Mouse (Mus musculus) neural tube, embryonic 15.5 days (tissue): ENCODE results near the gene Fam184b. TPM values are rescaled to one million over a fixed set of nuclear protein-coding genes. Genes with fewer than 3 reads are reported as not detected.

Experiments used
- ATAC-seq: fragments of 200-750 bp; cut with Nextera tagmentation; 2 replicates; pipeline ENCODE4 v1.8.0; 2017; ENCODE audit warnings: mild to moderate bottlenecking, moderate TSS enrichment, moderate library complexity; ENCODE audit not compliant: low FRiP score
- H3K27ac ChIP-seq: fragments of 300-500 bp; sonication (generic); replicated peaks from 2 replicates; pipeline ENCODE4 v1.5.1; 2015; ENCODE audit warnings: mild to moderate bottlenecking, inconsistent platforms
- H3K27me3 ChIP-seq: fragments of 300-500 bp; sonication (generic); replicated peaks from 2 replicates; pipeline ENCODE4 v1.6.1; 2015; ENCODE audit warnings: inconsistent platforms
- H3K36me3 ChIP-seq: fragments of 300-500 bp; sonication (generic); 2 replicates; pipeline ENCODE4 v1.6.1; 2015; ENCODE audit warnings: inconsistent platforms
- H3K4me1 ChIP-seq: fragments of 300-500 bp; sonication (generic); 2 replicates; pipeline ENCODE4 v1.6.1; 2015; ENCODE audit warnings: inconsistent platforms
- H3K4me2 ChIP-seq: fragments of 300-500 bp; sonication (generic); 2 replicates; pipeline ENCODE4 v1.6.1; 2015; ENCODE audit warnings: inconsistent platforms, mild to moderate bottlenecking, moderate library complexity
- H3K4me3 ChIP-seq: fragments of 300-500 bp; sonication (generic); replicated peaks from 2 replicates; pipeline ENCODE4 v1.5.1; 2015; ENCODE audit warnings: mild to moderate bottlenecking, inconsistent platforms
- H3K9ac ChIP-seq: fragments of 300-500 bp; sonication (generic); replicated peaks from 2 replicates; pipeline ENCODE4 v1.6.1; 2015; ENCODE audit warnings: mild to moderate bottlenecking, inconsistent platforms
- H3K9me3 ChIP-seq: fragments of 300-500 bp; sonication (generic); replicated peaks from 2 replicates; pipeline ENCODE4 v1.6.1; 2016; ENCODE audit warnings: inconsistent platforms
- WGBS: fragments of 180-500 bp; shearing (Covaris S2); methylation state at CpG from one replicate; pipeline ENCODE4 v1.1.7; 2015; ENCODE audit warnings: mixed read lengths; 5-methylcytosine and 5-hydroxymethylcytosine counted together
- polyA plus RNA-seq: library from polyadenylated mRNA; unstranded; fragments of >200 nt; fragmentation: Nextera tagmentation; extraction: Ambion mirVana; gene quantifications from 2 replicates; pipeline ENCODE4 v1.2.1, GENCODE M21; 2015

Fam184b gene
- polyA plus RNA-seq, 1 experiment from 2014 or later: 13.6 TPM

DNA sequence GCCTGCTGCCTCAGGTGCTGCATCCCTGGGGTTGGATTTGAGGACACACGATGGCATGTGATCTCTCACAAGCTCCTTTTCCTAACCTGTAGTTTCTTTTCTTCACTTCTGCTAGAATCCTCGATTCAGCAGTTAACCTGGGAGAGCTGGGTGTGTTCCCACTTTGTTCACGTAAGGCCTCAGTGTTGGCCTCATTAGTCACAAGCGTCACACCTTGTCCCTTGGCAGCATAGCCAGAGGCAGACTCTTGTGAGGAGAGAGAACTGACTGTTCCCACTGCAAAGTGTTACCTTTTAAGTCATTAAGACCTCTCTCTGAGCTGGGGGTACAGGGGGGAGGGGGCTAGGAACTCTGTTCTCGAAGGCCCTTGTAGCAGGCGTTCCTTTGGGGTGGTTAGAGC, 126.5 kb downstream of the Fam184b start:
- Histone ChIP-seq H3K4me2 (no peak overlapping the region), H3K36me3 (peaks cover 22% of the 10 kb centered on the region), H3K4me1 (no peaks in the 10 kb centered on the region), H3K9ac (no peak overlapping the region), H3K27me3 (no peaks in the 10 kb centered on the region), H3K9me3 (no peaks in the 10 kb centered on the region), H3K27ac (no peak overlapping the region), H3K4me3 (no peak overlapping the region)
- no peak for ATAC-seq
- WGBS: 89% methylated on average over 6 of the region's 6 CpGs

GRCm38 (mm10) chr5:45510071-45510470, 129.3 kb downstream of the Fam184b start:
- H3K27me3 ChIP-seq: no peaks in the 10 kb centered on the region
- no peaks in the 10 kb centered on the region for H3K9me3 ChIP-seq
- no peak overlapping the region for H3K27ac ChIP-seq
- no peak overlapping the region for H3K9ac ChIP-seq
- H3K4me3 ChIP-seq: no peak overlapping the region
- ATAC-seq: no peak
- WGBS: 77% methylated on average over 7 of the region's 7 CpGs
- H3K4me1 ChIP-seq: no peaks in the 10 kb centered on the region
- peaks cover 46% of the 10 kb centered on the region for H3K36me3 ChIP-seq
- no peak overlapping the region for H3K4me2 ChIP-seq

GRCm38 (mm10) chr5:45497564-45497963, 141.8 kb downstream of the Fam184b start:
- no peak overlapping the region for H3K9ac ChIP-seq
- WGBS: 88% methylated on average over 5 of the region's 5 CpGs
- H3K27ac ChIP-seq: no peak overlapping the region
- H3K4me1 ChIP-seq: peaks cover 14% of the 10 kb centered on the region
- H3K4me2 ChIP-seq: no peak overlapping the region
- no peaks in the 10 kb centered on the region for H3K27me3 ChIP-seq
- no peaks in the 10 kb centered on the region for H3K9me3 ChIP-seq
- peaks cover 31% of the 10 kb centered on the region for H3K36me3 ChIP-seq
- H3K4me3 ChIP-seq: no peak overlapping the region
- no peak for ATAC-seq

DNA sequence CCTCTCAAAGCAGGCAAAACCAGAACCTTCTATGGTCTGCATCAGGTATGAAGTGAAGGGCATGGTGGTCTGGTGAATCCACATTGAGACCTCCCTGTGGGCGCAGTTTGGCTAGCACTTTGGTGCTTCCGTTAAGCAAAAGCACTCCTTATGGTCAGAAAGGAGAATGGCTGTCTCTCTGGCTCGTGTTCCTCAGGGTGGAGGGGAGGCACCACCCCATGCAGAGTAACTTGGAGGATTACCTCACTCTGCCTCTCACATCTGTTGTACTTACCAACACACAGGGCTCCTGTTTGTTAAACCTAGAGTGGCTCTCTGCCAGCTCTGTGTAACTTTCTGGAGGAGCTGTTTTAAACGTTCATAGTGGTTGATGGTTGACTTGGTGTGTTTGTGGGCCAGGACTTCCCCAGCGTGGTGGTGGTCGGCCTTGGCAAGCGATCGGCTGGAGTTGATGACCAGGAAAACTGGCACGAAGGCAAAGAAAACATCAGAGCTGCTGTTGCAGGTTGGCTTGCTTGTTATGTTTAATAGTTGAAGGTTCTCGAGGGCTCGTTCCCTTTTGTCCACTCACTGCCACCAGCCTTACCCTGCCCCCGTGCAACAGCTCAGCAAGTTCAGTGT, 142.4 kb downstream of the Fam184b start:
- Histone ChIP-seq H3K4me1 (peaks cover 14% of the 10 kb centered on the region), H3K27me3 (no peaks in the 10 kb centered on the region), H3K36me3 (peaks cover 27% of the 10 kb centered on the region), H3K27ac (no peak overlapping the region), H3K4me2 (no peak overlapping the region; the same call in 1 of the 2 replicates), H3K9me3 (no peaks in the 10 kb centered on the region), H3K4me3 (no peak overlapping the region), H3K9ac (no peak overlapping the region)
- no peak for ATAC-seq
- 90% methylated on average over 12 of the region's 12 CpGs for WGBS

DNA sequence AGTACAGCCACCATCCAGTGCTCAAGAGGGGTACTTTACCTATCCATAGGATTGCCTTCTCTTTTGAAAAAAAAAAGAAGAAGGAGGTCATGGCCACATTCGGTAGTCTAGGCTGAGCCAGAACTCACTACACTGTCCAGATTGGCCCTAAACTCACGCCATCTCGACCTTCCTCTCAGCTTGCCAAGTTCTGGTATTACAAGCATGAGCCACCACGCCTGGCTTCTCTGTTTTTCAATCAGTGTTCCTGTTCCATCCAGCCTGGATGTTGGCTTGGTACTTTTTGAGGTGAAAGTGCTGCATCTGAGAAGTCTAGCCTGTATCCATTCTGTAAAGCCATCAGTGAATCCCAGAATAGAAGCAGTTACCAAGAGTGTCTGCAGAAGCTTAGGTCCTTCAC, 142.9 kb downstream of the Fam184b start:
- H3K27me3 ChIP-seq: no peaks in the 10 kb centered on the region
- no peak overlapping the region for H3K9ac ChIP-seq
- peaks cover 14% of the 10 kb centered on the region for H3K4me1 ChIP-seq
- H3K27ac ChIP-seq: no peak overlapping the region
- H3K4me3 ChIP-seq: no peak overlapping the region
- peaks cover 27% of the 10 kb centered on the region for H3K36me3 ChIP-seq
- H3K4me2 ChIP-seq: no peak overlapping the region
- ATAC-seq: no peak
- no peaks in the 10 kb centered on the region for H3K9me3 ChIP-seq
- 90% methylated on average over 4 of the region's 4 CpGs for WGBS

GRCm38 (mm10) chr5:45496042-45496441, 143.4 kb downstream of the Fam184b start:
- no peak for ATAC-seq
- Histone ChIP-seq H3K27me3 (no peaks in the 10 kb centered on the region), H3K27ac (no peak overlapping the region), H3K4me3 (no peak overlapping the region), H3K4me2 (no peak overlapping the region), H3K4me1 (peaks cover 14% of the 10 kb centered on the region), H3K9ac (no peak overlapping the region), H3K9me3 (no peaks in the 10 kb centered on the region), H3K36me3 (peaks cover 27% of the 10 kb centered on the region)

- no peak for ATAC-seq
- WGBS: 92% methylated on average over 3 of the region's 3 CpGs
- no peak overlapping the region for H3K4me3 ChIP-seq
- no peak overlapping the region for H3K4me2 ChIP-seq
- H3K9ac ChIP-seq: no peak overlapping the region
- H3K27me3 ChIP-seq: no peaks in the 10 kb centered on the region
- H3K27ac ChIP-seq: no peak overlapping the region
- no peaks in the 10 kb centered on the region for H3K9me3 ChIP-seq
- H3K36me3 ChIP-seq: peaks cover 23% of the 10 kb centered on the region
- peaks cover 14% of the 10 kb centered on the region for H3K4me1 ChIP-seq
Observed at GRCm38 (mm10) chr5:45495429-45495975, 143.9 kb downstream of the Fam184b start.

DNA sequence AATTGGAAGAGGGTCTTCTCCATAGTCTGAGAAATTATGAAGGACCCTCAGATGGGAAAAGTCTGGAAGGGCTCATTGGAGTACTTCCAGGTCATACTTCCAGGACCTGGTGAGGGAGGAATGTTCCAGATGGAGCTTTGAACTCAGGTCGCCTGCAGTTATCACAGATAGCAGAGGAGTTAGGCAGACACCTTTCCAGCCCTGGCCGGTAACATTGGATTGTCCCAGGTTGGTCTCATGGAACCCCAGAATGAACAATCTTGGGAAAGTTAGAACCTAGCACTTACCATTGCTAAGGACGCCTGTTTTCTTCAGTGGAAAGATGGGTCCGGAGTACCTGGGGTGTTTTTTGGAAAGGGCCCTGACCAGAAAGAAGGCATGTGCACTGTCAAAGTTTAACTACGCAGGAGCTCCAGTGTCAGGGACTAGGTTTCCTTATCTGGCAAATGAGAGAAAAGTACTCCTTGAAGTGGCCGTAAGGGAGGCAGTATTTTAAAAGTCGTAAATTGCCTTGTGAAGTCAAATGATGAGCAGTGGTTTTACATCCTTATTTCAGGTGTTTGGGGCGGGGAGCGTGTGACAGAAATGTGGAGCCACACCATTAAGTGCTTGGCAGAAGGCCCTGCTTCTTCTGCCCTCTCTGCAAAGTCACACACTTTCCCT, 145.2 kb downstream of the Fam184b start:
- Histone ChIP-seq H3K9ac (peak overlapping the region; percentile 76), H3K4me2 (peak overlapping the region; percentile 85), H3K9me3 (no peaks in the 10 kb centered on the region), H3K4me3 (peak overlapping the region; percentile 76), H3K27ac (peak overlapping the region; percentile 65; the same call in 1 of the 2 replicates), H3K4me1 (peaks cover 14% of the 10 kb centered on the region), H3K36me3 (peaks cover 18% of the 10 kb centered on the region; the same call in 1 of the 2 replicates), H3K27me3 (no peaks in the 10 kb centered on the region)
- ATAC-seq: no peak
- 61% methylated on average over 9 of the region's 9 CpGs for WGBS

GRCm38 (mm10) chr5:45493191-45494092, 146.0 kb downstream of the Fam184b start, which contains the start of gene Lap3:
TSS of gene Lap3 (plus strand) at chr5:45493374.
- H3K9ac ChIP-seq: peak within 1 kb of the TSS; percentile 76
- H3K27ac ChIP-seq: peak within 1 kb of the TSS; percentile 65
- no peaks in the 10 kb centered on the region for H3K27me3 ChIP-seq
- peak; percentile 97 for ATAC-seq
- H3K4me1 ChIP-seq: peaks cover 14% of the 10 kb centered on the region
- WGBS: under 1% methylated on average over 78 of the region's 78 CpGs
- H3K36me3 ChIP-seq: peaks cover 12% of the 10 kb centered on the region; the same call in 1 of the 2 replicates
- H3K4me3 ChIP-seq: peak within 1 kb of the TSS; percentile 76
- H3K4me2 ChIP-seq: peak within 1 kb of the TSS; percentile 85
- no peaks in the 10 kb centered on the region for H3K9me3 ChIP-seq

GRCm38 (mm10) chr5:45491776-45492175, 147.6 kb downstream of the Fam184b start:
- Histone ChIP-seq H3K27ac (no peak overlapping the region), H3K4me2 (no peak overlapping the region), H3K9ac (no peak overlapping the region), H3K27me3 (no peaks in the 10 kb centered on the region), H3K9me3 (no peaks in the 10 kb centered on the region), H3K4me3 (no peak overlapping the region), H3K36me3 (peaks cover under 1% of the 10 kb centered on the region; the same call in 1 of the 2 replicates), H3K4me1 (peaks cover 14% of the 10 kb centered on the region)
- 69% methylated on average over 4 of the region's 4 CpGs for WGBS
- no peak for ATAC-seq

GRCm38 (mm10) chr5:45483654-45484053, 155.8 kb downstream of the Fam184b start:
- ATAC-seq: no peak
- Histone ChIP-seq H3K4me1 (no peaks in the 10 kb centered on the region), H3K27ac (no peak overlapping the region), H3K9ac (no peak overlapping the region), H3K36me3 (no peaks in the 10 kb centered on the region), H3K9me3 (no peaks in the 10 kb centered on the region), H3K27me3 (no peaks in the 10 kb centered on the region; the same call in 1 of the 2 replicates), H3K4me2 (no peak overlapping the region), H3K4me3 (no peak overlapping the region)
- 88% methylated on average over 1 of the region's 1 CpGs for WGBS
